Mouse (Mus musculus) erythroblast, embryonic 14.5 days (primary cell): Measurements from ENCODE around the gene Pet117.

Experiments used
- GATA1 ChIP-seq: IDR thresholded peaks from 2 replicates; pipeline ENCODE4 v1.6.1; 2012; ENCODE audit warnings: low read length, inconsistent platforms, mixed read lengths
- TAL1 ChIP-seq: IDR thresholded peaks from 3 replicates; pipeline ENCODE4 v1.6.1; 2012; ENCODE audit warnings: low read length, inconsistent platforms, mixed read lengths

DNA sequence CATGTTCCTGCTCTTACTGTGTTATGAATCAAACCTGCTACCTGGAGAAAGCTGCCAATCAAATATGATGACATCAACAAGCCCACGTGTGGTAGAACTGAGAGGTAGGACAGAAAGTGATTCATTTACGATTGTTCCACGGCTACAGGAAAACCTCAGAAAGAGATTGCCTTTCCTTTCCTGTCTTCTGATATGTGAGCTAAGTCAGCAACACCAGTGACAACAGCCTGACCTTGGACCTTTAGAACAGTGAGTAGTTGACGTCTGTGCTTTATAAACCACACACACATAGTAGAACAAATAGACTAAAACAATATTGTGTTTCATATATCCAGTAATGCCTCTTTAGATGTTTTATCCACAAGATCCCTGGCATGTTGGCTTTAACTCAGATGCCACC lies 25.6 kb upstream of the Pet117 start:
- TF ChIP-seq TAL1: no peak
- no peak for TF ChIP-seq GATA1
